Mouse (Mus musculus): Measurements from ENCODE around the gene Cxcl12.
A peak's percentile ranks its signal among the peaks of the same experiment; 100 is the strongest.

Gene Cxcl12

GRCm38 (mm10) chr6:117168321-117169011 is at the start of gene Cxcl12:
Gene Cxcl12, plus strand, starts transcription at chr6:117168535.
- peak; percentile 17 to 43 for DNase-seq

DNA sequence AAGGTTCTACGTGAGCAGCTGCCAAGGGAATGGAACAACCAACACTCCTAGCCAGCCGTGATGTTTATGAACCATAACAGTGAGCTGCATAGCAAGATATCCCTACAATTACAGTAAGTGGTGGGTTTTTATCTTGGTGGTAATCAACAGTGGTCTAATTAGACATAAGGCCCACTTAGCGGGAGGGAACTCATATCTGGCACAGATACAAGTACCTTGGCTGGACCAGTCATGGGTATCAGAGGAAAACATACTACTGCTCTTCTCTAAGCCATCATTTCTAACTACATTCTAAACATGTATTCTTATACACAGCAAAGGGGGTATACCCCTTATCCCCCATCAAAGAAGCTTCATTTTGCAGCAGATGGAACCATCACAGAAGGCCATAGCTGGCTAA is 46.3 kb upstream of the Cxcl12 start:
- DNase-seq, result no peak

GRCm38 (mm10) chr6:117126356-117126755 is 42.0 kb upstream of the Cxcl12 start:
- DNase-seq, result no peak

DNA sequence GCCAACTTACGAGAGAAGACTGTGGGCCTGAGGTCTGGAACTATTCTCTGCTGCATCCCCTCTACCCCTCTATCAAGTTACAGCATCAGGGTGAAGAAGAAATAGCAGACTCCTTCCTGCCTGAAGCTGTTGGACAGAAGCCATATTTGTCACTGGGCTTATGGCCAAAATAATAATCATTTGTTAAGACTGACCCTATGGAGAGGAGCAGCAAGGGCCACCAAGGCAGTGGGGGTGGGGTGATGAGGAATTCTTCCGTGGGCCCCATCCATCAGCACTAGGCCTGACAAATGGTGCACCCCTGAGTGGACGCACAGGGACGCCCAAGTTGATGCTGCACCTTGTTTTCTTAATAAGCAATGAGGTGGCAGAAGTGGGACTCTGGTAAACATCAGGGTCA is 38.9 kb upstream of the Cxcl12 start:
- DNase-seq, result no peak

DNA sequence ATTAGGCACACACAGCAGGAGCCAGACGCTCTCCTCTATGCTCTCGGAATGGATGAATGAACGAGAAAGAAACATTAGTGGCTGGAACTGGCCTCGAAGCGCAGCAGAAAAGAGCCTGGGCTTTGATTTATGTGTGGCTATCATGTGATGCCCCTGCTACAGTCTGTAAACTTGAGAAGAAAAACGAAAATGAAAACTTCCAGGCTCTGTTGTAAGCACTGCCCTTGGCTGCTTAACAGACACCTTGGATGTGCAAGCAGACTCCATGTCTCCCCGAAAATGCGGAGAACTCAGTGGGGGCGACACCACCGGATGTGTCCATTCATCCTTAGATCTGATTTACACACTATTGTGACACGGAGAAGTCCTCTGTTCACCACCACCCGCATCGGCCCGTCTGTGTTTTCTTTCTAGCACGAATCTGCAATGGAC is 37.6 kb upstream of the Cxcl12 start:
- DNase-seq, result no peak

- DNase-seq, result no peak
Measured at GRCm38 (mm10) chr6:117134526-117134925, 33.8 kb upstream of the Cxcl12 start.

DNA sequence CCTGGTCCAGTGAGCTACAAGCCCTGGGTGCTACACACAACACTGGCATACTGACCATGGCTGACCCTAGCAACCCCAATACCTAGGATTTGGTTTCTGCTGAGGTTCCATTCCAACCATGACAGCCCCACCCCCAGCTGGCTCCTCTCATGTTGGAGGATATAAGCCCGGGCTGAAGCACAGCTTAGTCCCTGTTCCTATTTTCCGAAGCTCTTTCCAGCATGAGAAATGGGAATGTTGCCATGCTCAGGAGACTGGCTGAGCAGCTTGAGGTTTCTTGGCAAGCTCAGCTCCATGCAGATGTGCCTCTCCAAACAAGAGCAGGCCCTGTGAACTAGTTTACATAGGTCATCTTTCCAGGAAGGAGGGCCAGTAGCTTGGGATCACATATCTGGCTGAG is 30.6 kb upstream of the Cxcl12 start:
- DNase-seq, result no peak

DNA sequence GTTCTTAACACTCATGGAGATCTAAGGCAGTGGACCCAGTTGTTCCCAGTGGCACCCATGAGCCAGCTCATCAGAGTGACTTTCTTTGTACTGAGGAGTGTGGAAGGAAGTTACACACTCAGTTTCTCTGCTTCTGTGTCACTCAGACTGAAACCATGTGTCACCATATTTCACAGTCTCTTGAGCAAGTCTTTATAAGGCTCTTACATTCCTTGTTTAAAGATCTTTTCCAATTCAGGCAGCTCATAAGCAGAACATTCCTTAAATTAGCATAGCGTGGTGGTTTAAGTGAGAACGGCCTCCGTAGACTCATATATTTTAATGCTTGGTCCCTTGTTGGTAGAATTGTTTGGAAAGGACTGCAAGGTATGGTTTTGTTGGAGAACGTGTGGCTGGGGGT is 27.4 kb upstream of the Cxcl12 start:
- DNase-seq, result no peak

DNA sequence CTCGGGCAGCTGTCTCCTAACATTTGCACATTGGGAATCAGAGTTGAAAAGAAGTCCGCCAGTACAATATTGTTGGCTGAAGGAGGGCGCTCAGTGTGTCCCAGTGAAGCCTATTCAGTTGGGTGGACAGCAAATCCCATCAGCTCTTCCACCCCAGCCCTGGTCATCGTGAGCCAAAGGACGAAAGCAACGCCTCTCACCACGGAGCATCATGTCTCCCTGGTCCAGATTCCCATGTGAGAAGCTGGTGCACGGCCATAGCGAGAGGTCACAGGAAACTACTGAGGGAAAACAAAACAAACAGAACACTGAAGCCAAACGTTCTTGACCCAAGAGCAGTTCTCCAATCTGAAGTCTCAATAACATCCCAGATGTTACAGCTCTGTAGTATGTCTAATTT is 21.4 kb upstream of the Cxcl12 start:
- DNase-seq, result no peak

DNA sequence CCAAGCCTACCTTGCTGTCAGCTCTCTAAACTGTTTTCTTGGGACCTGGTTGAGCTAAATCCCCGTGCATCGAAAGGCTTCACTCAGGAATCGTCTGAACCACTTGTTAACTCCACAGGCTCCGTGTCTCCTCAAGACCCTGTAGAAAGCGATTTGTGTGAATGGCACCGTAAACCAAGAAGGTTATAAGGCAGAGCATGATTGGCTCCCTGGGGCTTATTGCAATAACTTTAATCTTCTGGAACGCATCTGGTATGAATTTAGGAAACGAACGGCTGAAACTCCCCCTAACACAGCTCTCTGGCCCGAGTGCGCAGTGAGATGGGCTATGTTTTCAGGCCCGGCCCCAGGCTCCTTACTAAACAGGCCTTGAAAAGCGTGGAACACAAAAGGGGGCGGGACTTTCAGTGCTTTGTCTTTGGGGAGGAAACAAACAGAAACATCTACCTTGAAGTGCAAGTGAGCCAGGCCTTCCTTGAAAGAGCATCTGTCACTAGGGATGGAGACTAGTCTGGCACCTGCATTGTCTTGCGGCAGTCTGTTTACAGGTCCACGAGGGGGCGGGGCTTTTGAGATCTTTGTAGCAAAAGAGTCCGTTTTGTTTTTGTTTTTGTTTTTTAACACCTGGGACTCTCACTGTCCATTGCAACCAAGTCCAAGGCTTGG is 16.7 kb upstream of the Cxcl12 start:
- DNase-seq, result no peak

DNA sequence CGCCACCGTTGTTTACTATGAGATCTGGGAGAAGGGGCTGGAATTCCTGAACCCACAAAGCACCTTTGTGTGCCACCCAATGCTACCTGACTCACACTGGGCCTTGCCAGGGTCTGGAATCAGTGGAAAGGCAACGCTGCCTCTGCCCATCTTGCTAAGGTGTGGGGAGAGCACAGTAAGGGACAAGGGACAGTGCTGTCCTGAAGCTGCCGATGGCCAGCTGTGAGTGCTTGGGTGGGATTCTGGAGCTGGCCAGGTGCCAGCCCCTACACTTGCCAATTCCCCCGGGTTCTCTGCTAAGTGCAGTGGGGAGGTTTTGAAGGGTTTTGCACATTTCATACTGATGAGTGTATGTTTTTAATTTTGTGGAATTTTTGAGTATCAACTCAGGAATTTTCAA is 15.3 kb upstream of the Cxcl12 start:
- DNase-seq, result no peak

DNA sequence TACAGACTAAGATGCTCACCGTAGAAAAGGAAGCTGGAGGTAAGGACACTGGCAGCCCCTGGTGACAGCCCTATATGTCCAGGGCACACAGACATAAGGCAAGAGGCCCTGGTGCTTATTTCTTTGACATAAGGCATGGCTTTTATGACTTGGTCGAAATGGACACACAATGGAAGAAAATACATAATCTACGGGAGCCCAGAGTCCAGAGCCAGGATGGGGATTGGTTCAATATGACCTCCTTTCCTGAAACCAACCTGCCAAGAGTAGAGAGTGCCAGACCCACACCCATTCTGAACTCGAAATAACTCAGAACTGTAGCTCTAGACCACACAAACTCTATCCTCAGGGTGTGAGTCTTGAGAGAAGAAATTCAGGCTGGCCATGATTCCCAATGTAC is 11.5 kb upstream of the Cxcl12 start:
- DNase-seq, result no peak

GRCm38 (mm10) chr6:117159710-117160690 is 8.3 kb upstream of the Cxcl12 start:
- no peak for DNase-seq

GRCm38 (mm10) chr6:117163486-117163885 is 4.8 kb upstream of the Cxcl12 start:
- no peak for DNase-seq

DNA sequence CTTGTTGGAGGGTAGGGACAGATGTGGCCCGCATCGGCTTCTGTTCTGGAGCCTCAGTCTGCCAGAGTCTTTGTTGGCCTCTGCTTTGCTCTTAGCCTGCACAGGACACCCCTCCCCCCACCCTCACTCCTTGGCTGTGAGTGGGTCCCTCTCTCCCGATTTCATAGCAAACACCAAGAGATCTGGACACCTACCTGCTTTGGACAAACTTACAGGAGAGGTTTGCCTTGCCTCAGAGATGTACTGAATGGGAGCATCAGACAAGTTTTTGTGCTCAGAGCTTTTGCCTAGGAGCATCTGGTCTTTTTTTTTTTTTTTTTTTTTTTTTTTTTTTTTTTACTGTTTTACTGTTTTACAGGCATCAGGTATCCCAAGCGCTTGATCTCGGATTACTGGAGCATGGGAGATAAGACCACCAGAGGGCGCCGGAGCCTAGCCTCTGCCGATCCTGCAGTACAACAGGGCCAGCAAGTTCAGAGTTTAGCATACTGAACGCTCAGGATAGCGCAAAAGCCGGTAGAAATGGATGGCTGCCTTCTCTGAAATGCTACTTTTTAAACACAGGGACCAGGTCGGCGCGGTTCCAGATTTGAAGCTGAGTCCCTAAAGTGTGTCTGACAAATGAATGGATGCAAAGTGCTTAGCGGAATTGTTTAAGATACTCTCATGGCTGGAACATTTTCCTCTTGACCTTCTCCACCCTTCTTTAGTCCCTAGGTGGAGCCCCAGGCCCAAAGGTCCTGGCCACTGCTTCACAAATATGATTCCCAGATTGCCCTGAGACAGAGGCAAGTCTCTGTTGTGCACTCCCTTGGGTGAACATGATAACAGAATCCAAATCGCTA is 1.5 kb upstream of the Cxcl12 start:
- peak; percentile 80 to 88 for DNase-seq

DNA sequence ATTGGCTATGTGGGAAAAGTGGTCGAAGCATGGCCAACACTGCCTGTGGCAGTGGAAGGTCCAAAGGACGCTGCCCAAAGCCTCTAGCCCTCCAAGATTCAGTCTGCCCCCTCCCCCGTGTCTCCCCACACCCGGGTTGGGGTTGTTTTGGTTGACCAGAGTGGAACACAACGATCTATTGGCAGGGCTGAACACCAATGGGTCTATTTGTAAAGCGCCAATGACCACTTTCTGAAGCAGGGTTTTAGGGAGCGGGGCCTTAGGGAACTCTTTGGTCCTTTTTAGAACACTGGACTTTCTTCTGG is 957 bp upstream of the Cxcl12 start:
- DNase-seq, result peak in 1 of 2 experiments; percentile 14

DNA sequence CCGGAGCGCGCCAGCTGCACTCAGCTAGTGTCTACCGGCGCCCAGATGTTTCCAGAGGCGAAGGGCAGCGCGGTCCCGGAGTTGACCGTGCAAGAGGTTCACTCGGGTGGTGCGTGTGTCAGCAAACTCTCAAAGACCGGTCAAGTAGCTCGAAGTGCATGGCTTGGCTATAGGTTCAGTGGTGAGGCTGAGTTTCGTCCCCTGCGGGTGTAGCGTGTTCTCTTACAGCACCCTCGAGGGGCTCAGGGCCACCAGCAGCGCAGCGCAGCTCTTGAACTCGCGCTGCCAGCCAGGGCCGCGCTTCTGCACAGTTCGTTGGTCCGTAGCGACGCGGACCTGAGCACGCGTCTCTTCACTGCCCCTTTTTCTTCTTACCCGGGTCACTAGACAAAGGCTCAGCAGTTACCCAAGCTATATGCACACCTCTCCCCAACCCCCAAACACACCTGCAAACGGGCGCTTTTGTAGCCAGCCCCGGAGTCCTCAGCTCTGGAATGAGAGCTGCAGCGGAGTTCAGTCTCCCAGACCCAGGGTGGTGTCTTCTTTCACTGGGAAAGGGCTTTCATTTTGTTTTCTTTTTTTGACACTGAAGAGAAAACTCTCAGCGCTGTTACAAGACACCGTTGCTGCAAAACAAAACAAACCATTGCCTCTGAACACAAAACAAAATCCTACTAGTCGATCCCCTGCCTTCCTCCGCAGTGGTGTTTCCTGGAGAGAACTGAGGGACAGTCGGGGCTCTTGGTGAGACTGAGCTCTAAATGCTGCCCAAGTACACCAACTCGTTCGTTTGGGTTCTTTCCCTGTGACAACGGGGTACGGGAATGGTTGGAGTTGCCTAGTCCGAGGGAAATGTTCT is 945 bp downstream of the Cxcl12 start:
- DNase-seq, result peak in 1 of 2 experiments; percentile 14

GRCm38 (mm10) chr6:117169910-117170747 is 1.8 kb downstream of the Cxcl12 start:
- no peak for DNase-seq

DNA sequence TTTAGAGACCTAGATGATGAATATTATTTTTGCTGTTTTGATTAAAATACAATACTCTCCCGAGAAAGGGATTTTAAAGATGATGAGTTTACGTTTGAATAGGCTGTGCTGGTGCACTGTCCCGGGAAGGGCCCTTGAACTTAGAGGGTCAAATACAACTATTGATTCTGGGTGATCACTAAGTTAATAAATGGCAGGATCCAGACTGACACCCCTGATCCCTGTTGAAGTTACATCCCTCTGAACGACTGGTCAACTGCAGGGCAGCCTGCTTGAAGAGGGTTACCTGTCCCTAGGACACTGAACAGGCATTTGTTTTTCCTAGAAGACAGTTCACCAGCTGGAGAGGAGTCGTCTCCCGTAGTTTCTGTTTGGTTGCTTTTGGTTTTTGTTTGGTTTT is 4.0 kb downstream of the Cxcl12 start:
- no peak for DNase-seq

DNA sequence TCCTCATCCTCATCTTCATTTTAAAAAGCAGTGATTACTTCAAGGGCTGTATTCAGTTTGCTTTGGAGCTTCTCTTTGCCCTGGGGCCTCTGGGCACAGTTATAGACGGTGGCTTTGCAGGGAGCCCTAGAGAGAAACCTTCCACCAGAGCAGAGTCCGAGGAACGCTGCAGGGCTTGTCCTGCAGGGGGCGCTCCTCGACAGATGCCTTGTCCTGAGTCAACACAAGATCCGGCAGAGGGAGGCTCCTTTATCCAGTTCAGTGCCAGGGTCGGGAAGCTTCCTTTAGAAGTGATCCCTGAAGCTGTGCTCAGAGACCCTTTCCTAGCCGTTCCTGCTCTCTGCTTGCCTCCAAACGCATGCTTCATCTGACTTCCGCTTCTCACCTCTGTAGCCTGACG is 5.5 kb downstream of the Cxcl12 start:
- peak; percentile 53 to 71 for DNase-seq
